Mouse (Mus musculus) liver, postnatal 0 days (tissue): ENCODE results near the gene Ankmy1. TPM values are rescaled to one million over a fixed set of nuclear protein-coding genes. Genes with fewer than 3 reads are reported as not detected.

Source experiments
- ATAC-seq: fragments of 200-750 bp; cut with Nextera tagmentation; 2 replicates; pipeline ENCODE4 v1.8.0; 2017; ENCODE audit warnings: mild to moderate bottlenecking, moderate library complexity
- DNase-seq: peaks from one replicate; pipeline ENCODE4 v3.0.0-alpha.2; 2016
- H3K27ac ChIP-seq: fragments of 300-500 bp; sonication (generic); 2 replicates; pipeline ENCODE4 v1.5.1; 2014; ENCODE audit warnings: antibody characterized with exemption, moderate library complexity, mild to moderate bottlenecking, low read depth
- H3K27me3 ChIP-seq: fragments of 300-500 bp; sonication (generic); 2 replicates; pipeline ENCODE4 v1.6.1; 2014; ENCODE audit warnings: low read length, control low read depth, mixed read lengths; ENCODE audit not compliant: insufficient read depth
- H3K36me3 ChIP-seq: fragments of 300-500 bp; sonication (generic); replicated peaks from 2 replicates; pipeline ENCODE4 v1.6.1; 2014; ENCODE audit warnings: mild to moderate bottlenecking, control low read depth, low read length, moderate library complexity, mixed read lengths; ENCODE audit not compliant: insufficient read depth
- H3K4me1 ChIP-seq: fragments of 300-500 bp; sonication (generic); 2 replicates; pipeline ENCODE4 v1.6.1; 2014; ENCODE audit warnings: antibody characterized with exemption, mild to moderate bottlenecking, control low read depth; ENCODE audit not compliant: insufficient read depth
- H3K4me2 ChIP-seq: fragments of 300-500 bp; sonication (generic); 2 replicates; pipeline ENCODE4 v1.6.1; 2014; ENCODE audit warnings: low read depth, mild to moderate bottlenecking, low read length, moderate library complexity, mixed read lengths
- H3K4me3 ChIP-seq: fragments of 300-500 bp; sonication (generic); 2 replicates; pipeline ENCODE4 v1.5.1; 2014; ENCODE audit warnings: low read depth, low read length
- H3K9ac ChIP-seq: fragments of 300-500 bp; sonication (generic); replicated peaks from 2 replicates; pipeline ENCODE4 v1.6.1; 2014; ENCODE audit warnings: mild to moderate bottlenecking, moderate library complexity
- H3K9me3 ChIP-seq: fragments of 300-500 bp; sonication (generic); 2 replicates; pipeline ENCODE4 v1.6.1; 2016; ENCODE audit warnings: mild to moderate bottlenecking, control low read depth, low read length, mixed read lengths
- CTCF ChIP-seq: sonication (generic); IDR thresholded peaks from 2 replicates; pipeline ENCODE4 v1.5.1; 2016; ENCODE audit warnings: antibody characterized with exemption, low read depth
- EP300 ChIP-seq: IDR thresholded peaks from 2 replicates; pipeline ENCODE4 v1.6.1; 2016; ENCODE audit warnings: antibody characterized with exemption, low read depth, mild to moderate bottlenecking
- WGBS: fragments of 180-500 bp; shearing (Covaris S2); extraction: QIAGEN DNeasy Blood & Tissue Kit; methylation state at CpG from one replicate; pipeline ENCODE4 v1.1.7; 2014; ENCODE audit not compliant: insufficient replicate concordance; 5-methylcytosine and 5-hydroxymethylcytosine counted together
- polyA plus RNA-seq: library from polyadenylated mRNA; unstranded; fragments of >200 nt; fragmentation: Nextera tagmentation; extraction: Ambion mirVana; gene quantifications from 2 replicates; pipeline ENCODE4 v1.2.1, GENCODE M21; 2015

Ankmy1 gene
- polyA plus RNA-seq, 1 experiment from 2014 or later, result 0.05 TPM

DNA sequence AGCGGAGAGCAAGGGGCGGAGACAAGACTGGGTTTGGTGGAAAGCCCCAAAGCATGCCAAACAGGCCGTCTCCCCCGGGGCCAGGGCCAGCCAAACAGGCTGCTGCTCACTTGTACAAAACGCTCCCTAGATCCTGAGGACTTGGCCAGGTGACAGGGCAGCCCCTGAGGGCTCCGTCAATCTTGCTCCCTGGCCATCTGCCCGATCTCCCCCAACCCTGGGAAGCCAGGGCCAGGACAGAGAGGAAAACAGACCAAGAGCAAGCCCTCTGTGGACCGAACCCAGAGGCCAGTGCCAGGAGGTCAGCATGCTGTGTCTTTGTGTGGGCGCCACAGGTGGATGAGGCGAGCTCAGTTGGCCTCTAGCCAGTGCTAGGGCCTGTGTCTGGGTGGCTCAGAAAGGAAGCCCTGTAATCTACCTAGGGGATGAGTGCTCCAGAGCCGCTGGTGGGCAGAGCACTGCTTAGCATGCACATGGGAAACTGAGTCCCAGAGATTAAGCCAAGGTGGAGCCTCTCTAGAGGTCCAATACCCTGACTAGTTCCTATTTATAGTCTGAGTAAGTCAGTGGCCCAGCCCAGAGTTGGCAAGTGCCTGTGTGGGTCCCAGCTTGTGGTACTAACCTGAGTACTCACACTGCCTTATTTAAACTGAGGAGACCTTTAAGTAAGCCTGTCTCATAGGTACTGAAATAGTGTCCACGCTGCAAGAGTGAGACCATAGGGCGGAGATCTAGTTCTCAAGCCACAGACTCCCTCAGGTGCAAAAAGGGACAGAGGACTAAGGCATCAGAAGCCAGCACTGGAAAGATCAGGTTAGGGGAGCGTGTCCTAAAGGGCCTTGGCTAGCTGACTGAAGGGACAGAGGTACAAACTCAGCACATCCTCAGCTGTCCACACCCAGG, 64.5 kb downstream of the Ankmy1 start:
- TF ChIP-seq EP300 (no peak), CTCF (no peak)
- DNase-seq (no peak), ATAC-seq (no peak)
- Histone ChIP-seq H3K4me1 (no peaks in the 10 kb centered on the region), H3K4me3 (no peak overlapping the region), H3K36me3 (no peaks in the 10 kb centered on the region), H3K4me2 (no peak overlapping the region), H3K27ac (no peak overlapping the region), H3K27me3 (peaks cover 8% of the 10 kb centered on the region), H3K9me3 (no peaks in the 10 kb centered on the region), H3K9ac (no peak overlapping the region)
- WGBS, result 74% methylated on average over 14 of the region's 14 CpGs

DNA sequence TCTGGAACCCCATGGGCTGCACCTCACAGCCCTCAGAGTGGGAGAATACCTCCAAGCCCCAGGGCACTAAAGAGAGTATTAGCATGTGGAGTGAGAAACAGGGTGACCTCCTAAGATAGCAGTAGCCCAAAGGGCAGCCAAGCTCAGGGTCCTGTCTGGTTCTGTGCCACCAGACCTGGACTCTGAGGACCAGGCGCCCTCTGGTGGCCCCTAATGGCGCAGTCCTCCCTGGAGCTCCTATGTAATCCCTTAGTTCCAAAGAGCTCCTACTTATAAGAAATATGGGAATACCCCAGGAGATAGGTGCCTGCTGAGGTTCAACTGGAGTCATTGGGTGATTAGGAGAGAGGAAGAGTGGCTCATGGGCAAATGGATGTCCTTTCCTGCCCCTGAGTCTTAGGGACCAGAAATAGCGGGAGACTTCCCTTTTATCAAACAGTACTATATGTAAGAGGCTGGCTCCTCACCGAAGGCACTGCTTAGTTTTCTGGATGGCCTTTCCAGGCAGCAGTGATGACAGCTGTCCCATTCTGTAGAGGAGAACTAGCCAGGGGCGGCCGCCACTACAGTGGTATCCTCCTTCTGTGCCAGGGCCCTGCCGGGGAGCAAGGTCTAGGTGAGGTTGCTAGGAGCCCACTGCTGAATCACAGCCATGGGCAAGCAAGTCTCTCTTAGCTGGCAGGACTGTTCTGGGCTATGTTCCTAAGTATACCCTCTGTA, 68.6 kb downstream of the Ankmy1 start:
- 60% methylated on average over 7 of the region's 7 CpGs for WGBS
- Histone ChIP-seq H3K4me2 (no peak overlapping the region), H3K4me1 (peaks cover 5% of the 10 kb centered on the region; the same call in 1 of the 2 replicates), H3K27me3 (peaks cover 42% of the 10 kb centered on the region), H3K4me3 (no peak overlapping the region), H3K9me3 (no peaks in the 10 kb centered on the region), H3K36me3 (no peaks in the 10 kb centered on the region), H3K9ac (no peak overlapping the region), H3K27ac (no peak overlapping the region)
- ATAC-seq (no peak), DNase-seq (peak; percentile 79)
- no peak for TF ChIP-seq EP300
- TF ChIP-seq CTCF, result peak; percentile 83

DNA sequence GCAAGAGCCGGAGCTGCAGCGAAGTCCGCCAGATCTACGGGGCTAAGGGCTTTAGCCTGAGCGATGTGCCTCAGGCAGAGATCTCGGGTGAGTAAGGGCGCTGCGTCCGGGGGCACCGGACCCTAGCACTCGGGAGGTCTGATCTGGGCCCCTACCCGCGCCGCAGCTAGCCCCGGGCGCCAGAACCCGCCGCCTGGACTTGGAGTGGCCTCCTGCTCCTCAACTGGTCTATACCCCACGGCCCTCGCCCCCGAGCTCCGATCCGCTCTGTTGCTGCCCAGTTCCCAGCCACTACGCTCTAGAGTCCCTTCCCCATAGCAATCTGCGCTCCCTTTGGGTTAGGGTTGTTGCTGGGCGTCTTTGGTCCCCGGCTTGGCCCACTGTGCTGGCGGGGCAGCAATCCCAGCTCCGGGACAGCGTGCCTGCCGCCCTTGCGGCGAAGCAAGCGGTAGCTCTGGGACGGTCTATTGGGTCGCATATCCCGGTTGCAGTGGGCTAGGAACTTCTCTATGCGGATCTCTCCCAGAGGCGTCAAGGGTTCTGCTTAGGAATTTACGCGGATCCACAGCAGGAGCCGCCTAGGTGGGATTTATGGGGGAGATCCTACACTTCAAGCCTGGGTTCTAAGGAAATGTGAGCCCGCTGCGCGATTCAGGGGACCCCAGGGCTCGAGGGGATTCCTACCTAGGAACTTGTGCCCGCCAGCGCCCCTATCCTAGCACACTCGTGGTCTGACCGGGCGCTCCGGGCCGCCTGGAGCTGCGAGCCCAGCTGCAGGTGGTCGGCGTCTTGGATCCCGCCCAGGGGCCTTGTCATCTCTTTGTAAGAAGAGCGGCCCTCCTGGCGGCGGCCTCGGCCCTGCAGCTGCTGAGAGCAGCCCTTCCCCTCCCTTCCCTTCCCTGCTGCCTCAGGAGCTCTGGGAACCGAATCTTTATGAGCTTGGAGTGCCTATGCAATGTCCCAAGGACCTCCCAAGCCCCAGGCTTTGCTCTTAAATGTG, 70.4 kb downstream of the Ankmy1 start:
- Histone ChIP-seq H3K4me3 (peak overlapping the region; percentile 54), H3K36me3 (no peaks in the 10 kb centered on the region), H3K27ac (peak overlapping the region; percentile 24; the same call in 1 of the 2 replicates), H3K4me1 (peaks cover 5% of the 10 kb centered on the region; the same call in 1 of the 2 replicates), H3K9me3 (no peaks in the 10 kb centered on the region), H3K27me3 (peaks cover 42% of the 10 kb centered on the region), H3K4me2 (peak overlapping the region; percentile 75), H3K9ac (peak overlapping the region; percentile 58; the same call in 1 of the 2 replicates)
- ATAC-seq (peak; percentile 2; the same call in 1 of the 2 replicates), DNase-seq (no peak)
- 3% methylated on average over 62 of the region's 62 CpGs for WGBS
- no peak for TF ChIP-seq EP300

DNA sequence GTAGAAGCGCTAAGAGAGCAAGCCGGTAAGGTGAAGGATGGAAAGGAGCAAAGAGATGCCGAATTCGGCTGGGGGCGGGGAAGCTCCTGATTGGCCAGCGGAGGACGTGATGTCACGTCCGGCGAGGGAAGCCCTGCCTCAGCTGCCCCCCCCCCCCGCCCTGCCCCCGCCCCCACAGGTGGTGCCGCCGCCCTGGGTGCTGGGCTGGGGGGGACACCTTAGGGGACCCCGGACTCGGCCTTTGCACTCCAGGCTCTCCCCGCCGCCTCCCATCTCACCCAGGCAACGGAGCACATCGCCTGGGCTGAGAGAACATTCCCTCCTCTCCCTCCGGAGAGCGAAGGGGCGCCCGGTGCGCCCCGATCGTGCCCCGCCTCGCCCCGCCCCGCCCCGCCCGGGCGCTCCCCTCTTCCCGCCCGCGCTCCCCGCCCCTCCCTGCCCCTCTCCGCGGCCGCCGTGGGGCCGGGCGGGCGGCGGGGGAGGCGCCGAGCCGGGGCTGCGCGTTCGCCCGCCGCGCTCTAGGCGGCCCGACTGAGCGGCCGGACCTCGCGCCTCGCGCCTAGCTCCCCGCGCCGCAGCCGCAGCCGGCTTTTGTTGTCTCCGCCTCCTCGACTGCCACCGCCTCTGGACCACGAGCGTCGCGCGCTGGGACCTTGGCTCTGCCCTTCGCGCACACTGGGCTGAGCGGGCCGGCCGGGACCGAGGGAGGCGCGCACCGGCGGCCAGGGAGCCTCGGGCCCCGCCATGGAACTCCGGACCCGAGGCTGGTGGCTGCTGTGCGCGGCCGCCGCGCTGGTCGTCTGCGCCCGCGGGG, 71.3 kb downstream of the Ankmy1 start, which contains the start of gene Gpc1:
Gene Gpc1, plus strand, starts transcription at position 458 of the 814 bp plus-strand sequence.
- H3K27ac ChIP-seq, result peak within 1 kb of the TSS; percentile 24
- peaks cover 42% of the 10 kb centered on the region for H3K27me3 ChIP-seq
- WGBS, result under 1% methylated on average over 54 of the region's 99 CpGs
- no peak for TF ChIP-seq CTCF
- TF ChIP-seq EP300, result no peak
- peak; percentile 70 for DNase-seq
- no peaks in the 10 kb centered on the region for H3K9me3 ChIP-seq
- peak; percentile 74 for ATAC-seq
- H3K9ac ChIP-seq, result peak within 1 kb of the TSS; percentile 58; the same call in 1 of the 2 replicates
- peak within 1 kb of the TSS; percentile 75 for H3K4me2 ChIP-seq
- peaks cover 5% of the 10 kb centered on the region; the same call in 1 of the 2 replicates for H3K4me1 ChIP-seq
- H3K36me3 ChIP-seq, result no peaks in the 10 kb centered on the region
- peak within 1 kb of the TSS; percentile 54 for H3K4me3 ChIP-seq

DNA sequence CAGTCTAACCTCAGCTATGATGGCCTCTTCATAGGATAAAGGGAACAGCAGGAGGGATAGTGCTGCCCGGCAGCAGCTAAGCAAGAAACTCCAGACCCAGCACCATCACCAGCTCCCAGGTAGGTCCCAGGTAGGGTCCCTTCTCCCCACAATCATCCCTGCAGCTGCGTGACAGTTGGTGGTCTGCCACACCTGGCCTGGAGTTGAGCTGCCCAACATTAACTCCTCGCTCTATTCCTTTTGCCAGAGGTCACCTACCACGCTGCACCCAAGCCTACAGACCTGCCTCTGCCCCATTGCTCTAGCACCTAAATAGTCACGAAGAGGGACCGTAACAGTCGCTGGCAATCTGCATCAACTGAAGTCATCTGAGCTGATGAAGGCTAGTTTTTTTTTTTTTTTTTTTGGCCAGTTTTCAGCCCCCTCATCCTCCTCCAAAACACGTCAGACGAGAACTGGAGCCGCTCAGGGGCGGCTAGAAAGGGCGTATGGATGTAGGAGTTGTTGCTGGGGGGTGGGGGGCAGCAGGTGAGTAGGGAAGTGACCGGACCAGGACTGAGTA, 72.0 kb downstream of the Ankmy1 start:
- H3K4me3 ChIP-seq, result peak overlapping the region; percentile 54; the same call in 1 of the 2 replicates
- H3K9ac ChIP-seq, result no peak overlapping the region
- no peaks in the 10 kb centered on the region for H3K36me3 ChIP-seq
- WGBS, result 11% methylated on average over 13 of the region's 13 CpGs
- H3K27ac ChIP-seq, result no peak overlapping the region
- H3K27me3 ChIP-seq, result peaks cover 42% of the 10 kb centered on the region
- no peak for ATAC-seq
- H3K4me2 ChIP-seq, result peak overlapping the region; percentile 75
- peaks cover 5% of the 10 kb centered on the region; the same call in 1 of the 2 replicates for H3K4me1 ChIP-seq
- no peak for DNase-seq
- TF ChIP-seq CTCF, result no peak
- no peaks in the 10 kb centered on the region for H3K9me3 ChIP-seq
